Mouse (Mus musculus) lung, postnatal 36 days (tissue): ENCODE results near the gene 1700125H20Rik.

ENCODE experiments used
- DNase-seq: peaks from one replicate; pipeline ENCODE4 v3.0.0; 2022; ENCODE audit warnings: mixed read lengths

The 1700125H20Rik gene

GRCm38 (mm10) chr11:85184839-85185238 is 14.6 kb downstream of the 1700125H20Rik start:
- no peak for DNase-seq

GRCm38 (mm10) chr11:85189110-85189509 is 18.9 kb downstream of the 1700125H20Rik start:
- DNase-seq: no peak

- no peak for DNase-seq
These were observed 20.5 kb downstream of the 1700125H20Rik start for GRCm38 (mm10) chr11:85190741-85191140.

- no peak for DNase-seq
These were observed 24.0 kb downstream of the 1700125H20Rik start for GRCm38 (mm10) chr11:85194206-85194605.

DNA sequence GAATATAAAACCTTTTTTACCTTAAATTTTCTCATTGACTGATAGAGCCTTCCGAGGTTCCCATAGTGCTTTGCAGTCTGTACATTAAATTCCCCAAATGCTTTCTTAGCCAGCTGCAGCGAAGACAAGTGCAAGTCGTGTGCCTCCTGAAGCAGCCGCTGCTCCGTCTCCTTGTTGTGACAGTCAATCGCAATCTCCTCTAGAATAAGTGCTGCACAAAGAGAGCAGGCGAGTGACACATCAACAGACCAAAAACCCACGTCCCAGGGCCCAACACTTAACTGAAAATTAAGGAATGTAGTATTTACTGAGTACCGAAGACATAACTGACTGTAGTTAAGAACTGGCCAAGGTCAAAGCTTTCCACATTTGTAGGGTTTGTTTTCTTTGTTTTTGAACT is 25.8 kb downstream of the 1700125H20Rik start:
- DNase-seq: no peak

GRCm38 (mm10) chr11:85198906-85199305 is 28.7 kb downstream of the 1700125H20Rik start:
- DNase-seq: no peak

DNA sequence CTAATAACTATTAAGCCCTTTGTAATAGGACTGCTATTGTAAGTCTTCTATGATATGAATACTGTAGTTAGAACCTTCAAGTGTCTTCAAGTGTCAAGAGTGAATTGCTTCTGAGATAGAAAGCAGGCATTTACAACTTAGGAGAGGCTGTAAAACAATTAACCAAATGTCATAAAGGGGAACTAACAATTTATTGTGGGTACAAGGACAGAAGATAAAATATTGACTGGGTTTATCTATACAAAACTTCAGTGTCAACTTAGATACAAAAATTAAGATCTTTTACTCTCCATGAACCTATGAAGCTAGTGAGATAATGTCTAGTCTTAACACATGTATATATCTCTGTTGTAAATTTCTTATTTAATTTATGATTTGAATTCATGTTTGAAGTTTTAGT is 36.0 kb downstream of the 1700125H20Rik start:
- no peak for DNase-seq

- no peak for DNase-seq
These were observed 40.9 kb downstream of the 1700125H20Rik start for GRCm38 (mm10) chr11:85211151-85211550.

DNA sequence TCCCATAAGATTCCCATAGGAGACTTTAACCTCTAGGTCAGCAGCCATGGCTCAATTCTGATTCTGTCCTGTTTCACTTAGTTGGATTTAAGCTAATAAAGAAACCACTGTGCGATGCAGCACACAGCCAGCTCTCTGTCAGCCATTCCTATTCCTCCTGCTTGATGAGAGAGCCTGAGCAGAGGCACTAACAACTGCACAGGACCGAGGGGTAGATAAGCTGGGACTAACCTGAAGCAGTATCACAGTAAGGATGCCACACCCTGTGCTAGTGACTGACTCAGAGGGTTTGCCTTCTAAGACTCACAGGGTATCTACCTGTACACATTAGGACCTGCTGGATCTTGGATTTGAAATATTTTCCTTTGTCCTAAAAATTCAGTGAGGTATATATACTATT is 43.0 kb downstream of the 1700125H20Rik start:
- no peak for DNase-seq

- no peak for DNase-seq
These were observed 44.5 kb downstream of the 1700125H20Rik start for GRCm38 (mm10) chr11:85214679-85215078.

GRCm38 (mm10) chr11:85219014-85219413 is 48.8 kb downstream of the 1700125H20Rik start:
- no peak for DNase-seq

- no peak for DNase-seq
These were observed 52.4 kb downstream of the 1700125H20Rik start for GRCm38 (mm10) chr11:85222561-85222960.

DNA sequence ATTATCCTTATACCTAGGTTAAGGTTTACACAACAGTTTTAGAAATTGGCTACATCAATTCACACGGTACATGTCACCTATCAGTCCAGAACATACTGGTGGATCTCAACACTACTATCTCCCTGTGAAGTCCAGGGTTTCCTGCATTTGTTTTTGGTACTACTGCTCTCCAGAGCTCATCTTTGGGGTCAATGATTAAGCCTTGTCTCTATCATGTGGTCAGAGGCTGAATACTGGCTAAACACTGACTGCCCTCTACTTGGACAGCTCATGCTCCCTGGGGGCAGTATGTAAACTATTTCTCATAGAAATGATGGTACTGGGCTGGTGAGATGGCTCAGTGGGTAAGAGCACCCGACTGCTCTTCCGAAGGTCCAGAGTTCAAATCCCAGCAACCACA is 53.0 kb downstream of the 1700125H20Rik start:
- DNase-seq: no peak
